Mouse (Mus musculus): Measurements from ENCODE around the gene Musk. TPM values are rescaled to one million over a fixed set of nuclear protein-coding genes. Genes with fewer than 3 reads are reported as not detected.
A peak's percentile ranks its signal among the peaks of the same experiment; 100 is the strongest.

Musk gene
- total RNA-seq, 1 experiment from 2014 or later: 0.58 TPM

DNA sequence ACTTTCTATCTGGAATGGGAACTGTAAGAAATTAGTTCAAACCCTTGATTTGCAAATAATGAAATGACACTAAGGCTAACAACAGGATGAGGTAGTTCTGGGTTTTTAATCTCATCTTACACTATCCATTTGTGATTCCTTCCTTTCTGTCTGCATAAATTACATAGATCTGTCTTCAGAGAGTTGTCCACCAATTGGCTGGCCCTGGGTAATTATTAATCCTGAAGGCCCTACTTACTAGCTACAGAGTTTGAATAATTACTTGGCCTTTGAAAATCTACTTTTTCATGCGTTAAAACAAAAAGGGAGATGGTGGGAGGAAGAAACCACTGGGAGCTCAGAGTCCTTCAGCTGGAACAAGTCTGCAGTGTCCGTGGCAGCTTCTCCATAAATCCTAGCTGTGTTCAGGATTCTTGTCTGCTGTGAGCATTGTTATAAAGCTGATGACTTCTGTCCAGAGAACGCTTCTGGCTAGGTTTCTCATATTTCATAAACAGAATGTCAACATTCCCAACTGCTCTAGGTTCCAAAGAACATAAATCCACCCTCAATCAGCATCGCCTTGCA is 29.3 kb downstream of the Musk start:
- no peak for DNase-seq

DNA sequence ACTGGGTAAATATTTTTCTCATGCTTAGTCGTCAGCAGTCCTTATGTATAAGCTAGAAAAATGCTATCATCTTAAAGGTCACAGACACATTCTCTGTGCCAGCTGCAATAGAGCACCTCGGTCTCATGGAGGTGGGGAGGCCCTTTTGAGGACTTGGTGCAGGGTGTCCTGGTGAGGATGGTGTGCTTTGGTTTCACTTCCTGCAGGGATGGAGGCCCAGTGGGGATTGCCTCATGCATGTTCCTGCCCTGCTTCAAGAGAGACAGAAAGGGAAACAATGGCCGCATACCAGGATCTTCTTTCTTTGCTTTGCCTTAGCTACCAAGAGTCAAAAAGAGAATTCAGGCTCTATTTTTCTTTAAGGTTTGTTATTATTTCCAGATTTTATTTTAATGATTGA is 31.8 kb downstream of the Musk start:
- DNase-seq: no peak

DNA sequence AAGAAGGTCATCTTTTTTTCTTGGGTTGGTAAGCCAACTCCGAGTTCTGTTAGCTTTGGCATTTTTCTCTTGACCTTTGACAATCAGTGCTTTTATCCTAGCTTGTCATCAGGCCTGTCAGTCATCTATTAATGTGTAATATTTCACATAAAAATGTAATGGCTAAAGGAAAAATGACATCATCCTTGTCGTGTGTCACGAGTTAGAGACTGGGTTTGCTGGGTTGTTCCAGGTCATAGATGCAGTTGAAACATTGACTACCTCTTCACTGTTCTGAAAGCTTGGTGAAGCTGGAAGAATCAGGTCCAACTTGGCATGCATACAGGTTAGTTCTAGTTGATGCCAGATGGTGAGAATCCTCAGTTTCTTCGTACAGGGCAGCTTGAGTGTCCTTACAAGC is 34.5 kb downstream of the Musk start:
- no peak for DNase-seq

DNA sequence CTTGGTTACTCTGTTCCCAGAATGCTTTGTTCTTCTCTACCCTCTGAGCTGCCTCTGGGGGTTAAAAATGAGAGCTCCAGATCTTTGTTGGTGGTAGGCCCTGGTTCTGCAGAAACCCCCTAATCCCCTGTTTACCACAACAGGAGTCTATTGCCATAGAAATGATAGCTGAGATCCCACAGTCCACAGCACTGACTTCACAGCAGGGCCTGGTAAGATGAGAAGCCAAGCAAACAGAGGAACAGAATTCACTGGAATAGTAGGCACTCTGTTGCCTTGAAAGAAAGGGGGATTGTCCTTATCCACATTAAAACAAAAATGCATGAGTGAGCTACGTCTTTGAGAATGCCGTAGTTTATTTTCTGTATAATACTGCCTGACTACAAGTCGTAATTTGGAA is 41.0 kb downstream of the Musk start:
- no peak for DNase-seq

DNA sequence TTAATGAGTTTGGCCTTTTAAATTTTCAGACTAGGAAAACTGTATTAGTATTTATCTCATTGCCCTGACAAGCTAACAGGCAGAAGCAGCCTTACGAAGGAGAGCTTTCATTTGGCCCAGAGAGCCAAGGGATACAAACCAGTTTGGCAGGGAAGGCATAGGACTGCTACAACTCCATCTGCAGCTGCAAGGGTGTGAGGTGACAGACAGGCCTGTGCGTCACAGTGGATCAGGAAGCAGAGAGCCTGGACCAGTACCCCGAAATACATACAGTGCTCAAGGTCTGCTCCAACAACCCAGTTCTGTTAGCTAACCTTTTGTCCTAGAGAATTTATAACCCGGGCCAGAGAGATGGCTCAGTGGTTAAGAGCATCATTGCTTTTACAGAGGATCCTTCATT is 42.5 kb downstream of the Musk start:
- no peak for DNase-seq

DNA sequence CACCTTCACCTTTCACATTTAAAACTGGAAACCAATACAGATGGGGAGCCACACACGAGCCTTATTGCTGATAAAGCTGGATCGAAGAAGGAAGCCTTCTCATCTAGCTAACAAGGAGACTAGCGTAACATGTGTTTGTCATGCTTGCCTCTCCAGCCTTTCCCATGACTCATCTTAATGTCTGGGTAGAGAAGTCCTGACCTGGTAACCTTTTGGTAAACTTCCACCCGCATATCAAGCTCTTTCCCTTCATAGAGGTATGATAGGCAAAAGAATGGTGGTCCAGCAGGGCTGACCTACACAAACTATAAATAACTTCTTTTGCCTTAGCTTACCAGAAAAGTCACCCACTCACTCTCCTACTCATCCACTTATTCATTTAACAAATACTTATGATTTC is 44.3 kb downstream of the Musk start:
- no peak for DNase-seq

DNA sequence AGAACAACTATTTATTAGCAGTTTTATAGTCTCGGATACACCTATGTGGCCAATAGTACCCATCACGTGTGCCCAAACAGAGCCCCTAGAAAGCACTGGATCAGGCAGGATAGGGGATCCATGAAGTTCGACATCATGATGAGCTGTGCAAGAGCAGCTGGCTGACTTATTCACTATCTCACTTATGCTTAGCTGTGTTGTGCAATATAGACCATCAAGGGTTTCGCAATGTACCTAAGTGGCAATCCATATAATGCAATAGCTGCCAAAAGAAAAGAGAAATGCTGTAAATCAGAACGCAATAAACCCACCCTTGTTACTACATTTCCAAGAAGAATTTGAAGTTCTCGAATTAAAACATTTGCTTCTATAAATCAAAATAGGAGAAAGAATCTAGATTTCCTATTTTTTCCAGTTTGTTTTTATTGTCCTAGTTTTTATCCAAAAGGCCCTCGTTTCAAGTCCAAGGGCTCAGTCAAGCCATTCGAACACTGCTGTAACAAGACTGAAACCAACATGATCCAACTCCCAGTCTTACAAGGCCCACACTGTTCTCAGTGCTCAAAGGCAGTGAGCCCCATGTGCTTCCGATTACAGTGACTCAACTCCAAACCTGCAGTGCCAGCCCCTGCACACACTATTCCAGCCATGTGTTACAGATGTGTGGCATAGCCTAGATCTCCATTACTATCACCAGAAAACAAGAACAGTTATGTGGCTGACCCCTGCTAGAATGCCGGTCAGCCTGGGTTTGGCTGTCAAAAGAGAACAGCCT is 45.3 kb downstream of the Musk start:
- DNase-seq: no peak

DNA sequence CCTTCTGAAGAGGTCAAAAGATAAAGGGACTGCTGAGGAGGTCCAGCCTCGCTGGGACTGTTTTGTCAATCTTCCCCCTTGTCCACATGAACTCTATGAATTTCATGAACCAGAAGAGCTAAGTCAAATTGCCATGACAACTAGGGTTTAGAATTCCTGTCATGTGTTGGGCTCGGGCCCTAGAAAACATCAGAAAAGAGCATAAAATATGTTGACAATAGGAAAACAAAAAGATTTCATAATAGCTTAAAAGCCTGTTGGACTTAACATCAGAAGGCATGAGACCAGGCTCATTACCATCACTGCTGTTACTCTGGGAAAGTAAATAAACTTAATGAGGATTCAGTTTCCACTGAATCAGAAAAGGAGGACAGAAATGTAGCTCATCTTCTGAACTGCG is 46.6 kb downstream of the Musk start:
- DNase-seq: no peak

DNA sequence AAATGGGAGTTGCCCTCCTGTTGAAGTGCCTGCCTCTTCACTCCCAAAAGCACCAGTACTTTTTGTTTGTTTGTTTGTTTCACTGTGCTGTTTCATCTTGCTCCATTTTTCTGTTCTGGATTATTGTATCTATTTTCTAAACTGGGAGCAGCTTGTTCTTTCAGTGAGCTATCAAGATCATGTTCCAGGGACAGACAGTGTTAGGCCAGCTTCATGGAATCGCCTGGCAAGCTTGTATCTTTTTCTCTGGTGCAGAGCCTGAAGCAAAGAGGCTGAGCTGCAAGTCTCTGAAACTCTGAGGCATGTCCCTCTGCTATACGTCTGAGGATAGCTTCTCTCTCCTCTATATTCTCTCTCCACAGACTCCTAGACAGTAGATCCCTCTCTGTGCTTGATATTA is 50.5 kb downstream of the Musk start:
- DNase-seq: no peak

DNA sequence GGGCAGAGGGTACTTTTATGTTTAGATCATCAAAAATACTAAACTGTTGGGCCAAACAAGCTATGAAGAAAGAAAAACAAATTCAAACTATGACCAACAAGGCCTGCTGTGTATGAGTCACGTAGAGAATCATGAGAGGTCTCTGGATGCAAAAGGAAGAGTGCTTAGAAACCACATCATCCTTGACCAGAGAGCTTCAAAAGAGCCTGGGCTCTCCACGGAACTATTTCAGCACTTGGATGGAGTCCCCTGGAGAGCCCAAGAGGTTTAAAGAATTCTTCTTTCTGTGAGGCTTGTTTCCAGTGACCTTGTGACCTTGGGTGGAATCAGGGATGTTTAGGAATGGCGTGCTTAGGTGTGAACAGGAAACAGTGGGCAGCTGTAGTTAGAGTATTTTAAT is 53.5 kb downstream of the Musk start:
- no peak for DNase-seq

DNA sequence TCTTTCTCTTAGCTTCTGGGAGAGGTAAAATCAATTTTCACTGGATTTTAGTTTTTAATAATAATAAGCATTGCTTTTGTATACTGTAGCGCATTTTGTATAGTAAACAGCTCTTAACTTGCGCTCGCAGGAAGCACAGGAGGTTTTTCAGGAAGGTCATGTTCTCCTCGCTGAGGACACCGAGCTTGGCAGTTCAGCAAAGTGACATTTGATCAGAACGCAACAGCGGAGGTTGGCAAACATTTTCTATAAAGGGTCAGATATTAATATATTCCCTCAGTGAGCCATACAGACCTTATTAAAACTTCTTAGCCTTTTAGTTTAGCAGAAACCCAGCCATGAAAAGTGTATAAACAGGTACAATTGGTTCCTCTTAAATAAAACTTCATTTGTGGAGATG is 64.4 kb downstream of the Musk start:
- DNase-seq: no peak

DNA sequence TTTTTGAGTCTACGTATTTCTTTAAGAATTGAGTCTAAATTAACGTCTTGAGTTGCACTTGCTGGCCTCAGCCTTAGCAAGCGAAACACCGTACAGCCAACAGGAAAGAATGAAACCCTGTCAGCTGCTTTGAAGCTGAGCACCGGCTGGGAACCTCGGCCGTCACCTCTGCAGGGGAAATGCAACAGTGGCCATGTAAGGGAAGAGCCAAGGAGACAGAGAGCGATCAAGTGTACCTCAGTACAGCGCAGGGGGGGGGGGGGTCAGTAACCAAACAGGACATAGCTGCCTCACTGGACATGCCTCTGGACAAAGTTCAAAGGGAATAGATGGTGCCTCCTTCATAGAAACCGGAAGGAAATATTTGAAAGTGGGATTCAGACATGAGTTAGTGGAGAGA is 65.4 kb downstream of the Musk start:
- no peak for DNase-seq

DNA sequence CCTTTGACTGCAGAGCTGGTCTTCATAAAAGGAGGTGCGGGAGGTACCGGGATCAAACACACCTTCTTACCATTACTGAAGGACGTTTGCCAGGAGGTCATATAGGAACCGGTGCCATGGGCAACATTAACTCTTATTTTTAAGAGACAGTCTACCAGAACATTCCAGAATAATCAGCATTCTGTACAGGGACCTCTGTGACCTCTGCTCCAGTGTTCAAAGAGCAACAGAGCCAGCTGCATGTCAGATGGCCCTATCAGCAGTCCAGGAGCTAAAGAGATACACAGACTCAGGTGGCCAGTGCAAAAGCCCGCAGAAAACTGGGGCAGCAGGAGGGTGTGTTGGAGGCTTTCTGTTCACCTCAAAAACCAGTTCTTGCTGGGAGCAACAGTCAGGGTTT is 65.8 kb downstream of the Musk start:
- DNase-seq: no peak

DNA sequence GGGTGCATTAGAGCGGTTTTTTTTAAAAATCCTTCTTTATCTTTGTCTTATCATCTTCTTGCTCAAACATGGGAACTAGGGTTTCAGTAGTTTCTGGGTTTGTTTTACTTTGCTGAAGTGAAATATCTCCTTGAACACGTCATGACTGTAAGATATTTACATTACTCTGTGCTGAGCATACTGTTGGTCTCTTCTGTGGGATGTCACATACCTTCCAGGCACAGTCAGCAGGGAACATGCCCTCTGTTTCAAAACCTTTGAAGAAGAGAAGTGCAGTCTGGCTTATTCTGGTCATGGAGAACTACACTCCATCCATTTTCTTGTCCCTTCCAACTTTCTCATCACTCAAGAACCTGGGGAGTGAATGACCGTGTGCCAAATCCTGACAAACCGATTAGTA is 73.2 kb downstream of the Musk start:
- DNase-seq: no peak

DNA sequence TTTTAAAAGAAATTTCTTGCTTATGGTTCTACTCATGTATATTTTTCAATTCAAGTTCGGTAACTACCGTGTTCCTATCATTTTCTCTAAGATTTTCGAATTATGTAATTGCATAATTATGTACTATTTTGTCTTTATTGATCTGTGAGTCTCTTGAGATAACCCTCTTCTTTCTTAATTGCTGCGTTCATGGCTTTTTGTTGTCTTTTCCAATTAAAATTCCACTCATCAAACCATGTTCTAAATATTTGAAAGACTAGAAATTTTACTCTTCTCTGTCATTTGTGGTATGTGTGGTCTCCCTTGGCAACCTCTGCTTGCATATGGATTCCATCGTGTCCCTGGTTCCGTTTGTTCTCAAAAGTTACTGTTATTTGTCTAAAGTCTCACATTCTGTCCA is 79.6 kb downstream of the Musk start:
- no peak for DNase-seq

DNA sequence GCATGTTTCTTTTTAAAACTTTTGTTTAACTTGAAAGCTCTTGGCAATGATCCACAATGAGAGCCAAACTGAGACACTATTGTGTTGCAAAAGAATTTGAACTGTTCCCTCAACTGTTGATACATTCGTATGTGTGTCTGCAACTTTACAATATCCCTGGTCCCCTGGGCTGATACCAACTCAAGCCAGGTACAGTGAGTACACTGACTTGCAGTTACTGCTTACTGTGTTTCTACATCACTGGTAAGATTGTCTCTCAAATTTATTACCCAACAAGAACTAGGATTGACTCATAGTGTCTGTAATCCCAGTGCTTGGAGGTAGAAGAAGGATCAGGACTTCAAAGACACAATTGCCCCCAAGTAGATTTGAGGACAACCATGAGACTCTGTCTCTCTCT is 85.3 kb downstream of the Musk start:
- no peak for DNase-seq

DNA sequence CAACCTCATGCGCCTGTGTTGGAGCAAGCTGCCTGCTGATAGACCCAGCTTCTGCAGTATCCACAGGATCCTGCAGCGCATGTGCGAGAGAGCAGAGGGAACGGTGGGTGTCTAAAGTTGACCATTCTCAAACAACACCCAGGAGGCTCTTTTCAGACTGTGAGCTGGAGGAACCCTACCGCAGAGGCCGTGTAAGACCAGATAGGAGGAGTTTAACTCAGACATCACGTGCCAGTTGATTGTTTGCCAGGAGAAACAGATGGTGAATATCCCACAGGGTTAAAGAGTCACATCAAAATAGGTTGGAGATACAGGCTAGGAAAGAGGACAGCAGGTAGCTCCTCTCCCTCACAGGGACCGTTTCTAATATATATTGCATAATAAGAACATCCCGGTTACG is 87.8 kb downstream of the Musk start:
- DNase-seq: no peak

DNA sequence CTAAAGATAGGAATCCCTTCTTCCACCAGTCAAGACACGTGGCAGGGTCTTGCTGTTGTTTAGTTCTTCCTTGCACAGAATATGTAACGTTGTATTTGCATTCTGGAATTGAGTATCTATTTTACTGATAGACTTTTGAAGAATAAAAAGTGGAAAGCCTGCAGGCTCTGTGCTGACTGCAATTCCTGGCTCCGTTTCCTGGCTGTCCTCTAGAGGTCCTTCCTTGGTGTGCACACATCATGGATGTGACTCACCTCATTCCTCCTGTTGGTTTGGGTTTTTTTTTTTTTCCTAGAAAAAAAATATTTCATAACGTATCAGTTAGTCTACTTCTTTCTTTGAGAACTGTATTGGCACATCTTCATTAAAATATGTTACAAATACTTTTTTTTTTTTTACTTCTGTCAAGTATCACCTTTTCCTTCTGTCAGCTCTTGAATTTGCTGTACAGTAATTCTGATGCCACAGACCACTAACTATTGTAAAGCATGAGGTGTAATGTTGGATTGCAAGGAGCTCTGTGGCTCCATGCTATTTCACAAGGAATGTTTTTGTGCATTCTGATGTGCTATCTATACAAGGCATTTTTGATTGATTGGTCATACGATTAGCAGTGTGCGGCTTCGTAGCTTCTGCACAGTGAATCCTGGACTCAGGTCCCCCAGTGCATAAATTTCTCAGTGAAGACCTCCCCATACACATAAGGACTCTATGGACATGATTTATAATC is 88.5 kb downstream of the Musk start:
- peak; percentile 77 for DNase-seq

DNA sequence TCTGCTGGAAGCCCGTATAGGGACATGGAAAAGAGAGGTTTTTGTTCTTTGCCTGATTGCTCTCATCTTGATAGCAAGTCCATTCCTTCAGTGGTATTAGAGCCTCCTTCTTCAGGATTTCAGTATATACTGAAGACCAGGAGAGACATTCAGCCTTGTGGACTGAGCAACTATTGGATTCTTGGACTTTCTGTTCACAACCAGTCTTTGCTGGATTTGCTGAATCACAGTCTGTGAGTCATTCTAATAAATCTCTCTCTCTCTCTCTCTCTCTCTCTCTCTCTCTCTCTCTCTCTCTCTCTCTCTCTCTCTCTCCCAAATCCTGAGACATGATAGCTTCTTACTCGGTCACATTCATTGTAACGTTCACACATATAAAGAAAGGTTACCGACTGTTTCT is 93.4 kb downstream of the Musk start:
- DNase-seq: no peak

DNA sequence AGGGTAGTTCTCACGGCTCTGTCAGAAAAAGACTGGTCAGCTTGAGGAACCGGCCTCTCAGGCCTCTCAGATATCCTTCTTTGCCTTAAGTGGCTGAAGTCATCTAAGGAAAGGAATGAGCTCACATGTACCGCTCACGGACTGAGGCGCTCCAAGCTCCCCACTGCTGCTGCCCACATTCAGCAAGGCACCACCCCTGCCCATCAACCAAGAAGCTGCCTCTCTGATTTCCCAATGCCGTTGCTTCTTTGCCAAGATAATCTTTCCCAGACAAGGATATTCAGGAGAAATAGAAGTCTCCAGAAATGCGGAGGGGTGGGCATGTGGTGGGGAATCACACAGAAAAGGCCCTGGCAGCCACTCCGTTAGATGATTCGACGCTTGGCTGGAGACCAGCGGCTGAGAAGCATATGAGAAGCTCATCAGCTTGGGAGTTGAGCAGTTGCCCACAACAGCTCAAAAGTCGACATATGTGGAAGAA is 115.1 kb downstream of the Musk start:
- DNase-seq: peak; percentile 14

DNA sequence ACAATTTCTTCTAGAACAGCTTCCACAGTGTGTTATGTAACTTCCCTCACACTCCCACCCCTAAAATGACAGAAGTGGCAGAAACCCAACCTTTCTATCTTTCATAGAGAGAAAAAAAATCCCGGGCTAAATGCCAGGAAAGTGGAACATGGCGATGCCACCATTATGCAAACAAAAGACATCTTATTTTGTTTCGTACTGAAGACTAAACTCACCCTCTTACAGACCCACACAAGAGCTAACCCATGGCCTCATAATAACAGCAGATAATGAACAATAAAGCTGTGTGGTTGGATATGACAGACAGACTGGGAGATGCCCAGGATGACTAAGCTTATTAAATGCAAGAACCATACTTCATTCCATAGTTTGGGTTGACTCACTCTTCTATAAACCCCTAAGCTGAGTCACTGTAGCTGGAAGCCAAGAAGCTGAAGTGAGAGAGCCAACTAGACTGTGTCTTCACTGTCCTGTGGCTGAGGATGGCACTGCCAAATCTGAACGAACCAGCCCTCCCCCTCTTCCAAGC is 116.3 kb downstream of the Musk start:
- DNase-seq: no peak

DNA sequence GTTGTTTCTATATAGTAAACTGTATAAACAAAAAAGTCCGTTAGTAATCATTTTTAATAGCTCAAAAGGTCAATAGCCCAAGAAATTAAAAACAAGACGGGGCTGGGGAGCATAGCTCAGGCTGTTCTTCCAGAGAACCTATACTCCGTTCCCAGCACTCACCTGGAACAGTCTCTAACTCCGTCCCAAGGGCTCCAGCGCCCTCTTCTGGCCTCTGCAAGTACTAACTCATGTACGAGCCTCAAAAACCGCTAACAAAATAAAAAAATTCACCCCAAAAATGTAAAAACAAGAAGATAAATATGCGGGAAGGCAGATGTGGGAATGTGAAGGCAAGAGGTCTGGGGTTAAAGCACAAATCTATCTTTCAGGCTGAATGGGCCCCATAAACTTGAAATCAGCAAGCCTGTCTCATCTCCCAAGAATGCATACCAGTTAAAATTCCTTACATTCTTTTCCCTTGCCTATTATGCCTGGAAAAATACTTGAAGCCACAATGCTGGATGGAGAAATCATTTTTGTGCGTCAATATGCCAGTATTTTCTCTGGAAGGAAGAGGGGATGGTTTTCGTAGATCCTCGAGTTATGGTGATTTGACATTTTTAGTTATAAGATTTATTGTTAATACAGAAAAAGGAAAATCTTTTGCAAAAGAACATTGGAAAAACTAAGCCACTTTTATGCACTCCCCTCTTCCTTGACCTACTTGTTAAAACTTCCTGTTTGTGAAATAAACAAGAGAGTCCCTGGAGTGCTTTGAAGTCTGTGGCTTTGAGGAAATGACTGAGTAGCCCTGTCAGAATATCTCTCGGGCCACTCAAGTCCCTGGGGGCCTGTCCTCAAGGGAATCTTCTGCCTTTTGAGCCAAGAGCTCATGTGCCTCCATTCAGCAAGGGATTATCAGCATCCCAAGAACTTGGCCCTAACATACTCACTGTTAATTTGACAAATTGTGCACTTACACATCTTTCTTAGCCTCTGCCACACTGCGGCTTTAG is 127.7 kb downstream of the Musk start:
- no peak for DNase-seq

All from adrenal gland, postnatal 25 days (tissue).